Mouse (Mus musculus) embryonic facial prominence, embryonic 12.5 days (tissue): ENCODE data around the gene Cnnm2. TPM values are rescaled to one million over a fixed set of nuclear protein-coding genes. Genes with fewer than 3 reads are reported as not detected.

Experiments
- ATAC-seq: fragments of 200-750 bp; cut with Nextera tagmentation; 2 replicates; pipeline ENCODE4 v1.8.0; 2017; ENCODE audit not compliant: insufficient number of reproducible peaks, insufficient read depth, low FRiP score, low TSS enrichment
- H3K27ac ChIP-seq: fragments of 300-500 bp; sonication (generic); 2 replicates; pipeline ENCODE4 v1.5.1; 2016; ENCODE audit warnings: mild to moderate bottlenecking
- H3K27me3 ChIP-seq: fragments of 300-500 bp; sonication (generic); 2 replicates; pipeline ENCODE4 v1.6.1; 2016; ENCODE audit warnings: mild to moderate bottlenecking, moderate library complexity
- H3K36me3 ChIP-seq: fragments of 300-500 bp; sonication (generic); 2 replicates; pipeline ENCODE4 v1.6.1; 2016; ENCODE audit warnings: mild to moderate bottlenecking
- H3K4me1 ChIP-seq: fragments of 300-500 bp; sonication (generic); 2 replicates; pipeline ENCODE4 v1.6.1; 2016
- H3K4me2 ChIP-seq: fragments of 300-500 bp; sonication (generic); replicated peaks from 2 replicates; pipeline ENCODE4 v1.6.1; 2016; ENCODE audit warnings: mild to moderate bottlenecking, moderate library complexity
- H3K4me3 ChIP-seq: fragments of 300-500 bp; sonication (generic); 2 replicates; pipeline ENCODE4 v1.5.1; 2016; ENCODE audit warnings: mild to moderate bottlenecking
- H3K9ac ChIP-seq: fragments of 300-500 bp; sonication (generic); 2 replicates; pipeline ENCODE4 v1.6.1; 2016; ENCODE audit warnings: mild to moderate bottlenecking, moderate library complexity
- H3K9me3 ChIP-seq: fragments of 300-500 bp; sonication (generic); 2 replicates; pipeline ENCODE4 v1.6.1; 2016; ENCODE audit warnings: mild to moderate bottlenecking, moderate library complexity
- WGBS: fragments of 180-500 bp; shearing (Covaris S2); methylation state at CpG from one replicate; pipeline ENCODE4 v1.1.7; 2016; 5-methylcytosine and 5-hydroxymethylcytosine counted together
- polyA plus RNA-seq: library from polyadenylated mRNA; unstranded; fragments of >200 nt; fragmentation: Nextera tagmentation; extraction: Ambion mirVana; gene quantifications from 2 replicates; pipeline ENCODE4 v1.2.1, GENCODE M21; 2016

Cnnm2 gene
- polyA plus RNA-seq, 1 experiment from 2014 or later = 5.4 TPM

- H3K36me3 ChIP-seq = no peaks in the 10 kb centered on the region
- 86% methylated on average over 9 of the region's 9 CpGs for WGBS
- H3K4me2 ChIP-seq = no peak overlapping the region
- no peak overlapping the region for H3K9ac ChIP-seq
- no peaks in the 10 kb centered on the region for H3K9me3 ChIP-seq
- H3K27me3 ChIP-seq = no peaks in the 10 kb centered on the region
- H3K27ac ChIP-seq = no peak overlapping the region
- ATAC-seq = no peak
- H3K4me1 ChIP-seq = peaks cover 8% of the 10 kb centered on the region; the same call in 1 of the 2 replicates
- H3K4me3 ChIP-seq = no peak overlapping the region
Observed at GRCm38 (mm10) chr19:46802306-46802705, 40.9 kb downstream of the Cnnm2 start.

DNA sequence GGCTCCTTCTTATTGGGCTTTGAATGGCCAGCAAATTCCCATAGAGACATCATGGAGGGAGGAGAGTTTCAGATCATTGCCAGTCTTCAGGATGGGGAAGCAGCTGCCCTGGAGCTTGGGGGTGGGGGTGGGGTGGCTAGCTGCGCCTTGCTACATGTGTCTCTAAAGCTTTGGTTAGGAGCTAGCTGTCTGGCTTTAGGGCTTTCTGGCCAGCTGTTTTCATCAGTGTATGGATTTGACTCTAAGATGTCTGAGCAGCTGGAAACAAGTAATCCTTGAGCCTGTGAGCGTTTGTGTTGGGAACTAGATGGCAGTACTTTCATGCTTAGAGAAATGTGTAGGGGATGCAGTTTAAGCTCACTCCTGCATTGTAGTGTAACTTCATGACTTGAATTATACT lies 42.3 kb downstream of the Cnnm2 start:
- 29% methylated on average over 2 of the region's 2 CpGs for WGBS
- no peak for ATAC-seq

GRCm38 (mm10) chr19:46804751-46805150 lies 43.4 kb downstream of the Cnnm2 start:
- Histone ChIP-seq H3K27me3 (no peaks in the 10 kb centered on the region), H3K36me3 (no peaks in the 10 kb centered on the region), H3K4me3 (no peak overlapping the region), H3K9ac (no peak overlapping the region), H3K4me2 (no peak overlapping the region), H3K9me3 (no peaks in the 10 kb centered on the region), H3K27ac (no peak overlapping the region), H3K4me1 (peaks cover 4% of the 10 kb centered on the region; the same call in 1 of the 2 replicates)
- 93% methylated on average over 6 of the region's 6 CpGs for WGBS
- no peak for ATAC-seq

More for the DNA sequence above, 42.3 kb downstream of the Cnnm2 start:
- Histone ChIP-seq H3K27ac (no peak overlapping the region), H3K9ac (no peak overlapping the region), H3K27me3 (no peaks in the 10 kb centered on the region), H3K9me3 (no peaks in the 10 kb centered on the region), H3K4me1 (peaks cover 4% of the 10 kb centered on the region; the same call in 1 of the 2 replicates), H3K36me3 (no peaks in the 10 kb centered on the region), H3K4me2 (no peak overlapping the region), H3K4me3 (no peak overlapping the region)

- H3K27ac ChIP-seq = no peak overlapping the region
- H3K9ac ChIP-seq = no peak overlapping the region
- no peaks in the 10 kb centered on the region for H3K36me3 ChIP-seq
- ATAC-seq = no peak
- peaks cover 4% of the 10 kb centered on the region; the same call in 1 of the 2 replicates for H3K4me1 ChIP-seq
- no peaks in the 10 kb centered on the region for H3K27me3 ChIP-seq
- H3K4me3 ChIP-seq = no peak overlapping the region
- H3K4me2 ChIP-seq = no peak overlapping the region
- 62% methylated on average over 9 of the region's 9 CpGs for whole genome bisulfite sequencing
- H3K9me3 ChIP-seq = no peaks in the 10 kb centered on the region
Observed at GRCm38 (mm10) chr19:46805933-46806688, 44.7 kb downstream of the Cnnm2 start.

DNA sequence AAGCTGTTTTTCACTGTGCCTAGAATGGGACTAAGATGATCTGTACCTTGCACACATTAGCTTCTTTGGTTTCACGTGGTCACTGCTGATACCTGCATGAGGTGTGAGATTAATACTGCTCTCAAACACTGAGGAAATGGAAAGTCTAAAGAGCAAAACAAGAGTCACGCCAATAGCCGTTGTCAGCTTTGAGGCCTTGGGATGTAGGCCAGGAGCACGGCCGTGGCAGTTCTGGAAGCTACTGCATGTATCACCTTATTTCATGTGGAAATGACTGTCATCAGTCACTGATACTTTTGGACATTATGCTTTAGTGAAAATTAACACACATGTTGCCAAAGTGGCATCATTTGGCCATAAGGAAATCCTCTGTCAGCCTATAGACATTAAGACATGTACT lies 46.9 kb downstream of the Cnnm2 start:
- Histone ChIP-seq H3K27ac (no peak overlapping the region), H3K4me2 (no peak overlapping the region), H3K36me3 (no peaks in the 10 kb centered on the region), H3K27me3 (no peaks in the 10 kb centered on the region), H3K9ac (no peak overlapping the region), H3K9me3 (no peaks in the 10 kb centered on the region), H3K4me3 (no peak overlapping the region), H3K4me1 (peaks cover 4% of the 10 kb centered on the region; the same call in 1 of the 2 replicates)
- no peak for ATAC-seq
- 88% methylated on average over 5 of the region's 5 CpGs for WGBS

DNA sequence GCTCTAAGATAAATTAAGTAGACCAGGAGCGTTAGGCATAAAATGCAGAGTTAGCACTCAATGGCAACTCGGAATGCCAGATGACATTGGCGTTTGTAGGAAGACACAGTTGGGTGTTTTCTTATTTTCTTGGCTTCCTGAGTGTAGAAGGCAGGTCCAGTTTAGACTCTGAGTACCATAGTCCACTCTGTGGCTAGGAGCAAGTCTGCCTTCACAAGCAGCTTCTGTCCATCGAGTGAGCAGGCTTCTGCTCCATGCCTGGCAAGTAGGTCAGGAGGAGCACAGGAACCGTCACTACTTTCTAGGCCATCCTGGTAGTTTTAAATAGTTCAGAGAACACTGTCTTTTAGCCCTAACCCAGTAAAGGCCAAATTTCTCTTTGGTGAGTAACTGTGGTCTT lies 47.6 kb downstream of the Cnnm2 start:
- Histone ChIP-seq H3K9ac (no peak overlapping the region), H3K9me3 (no peaks in the 10 kb centered on the region), H3K27me3 (no peaks in the 10 kb centered on the region), H3K4me2 (no peak overlapping the region), H3K4me3 (no peak overlapping the region), H3K27ac (no peak overlapping the region), H3K4me1 (peaks cover 4% of the 10 kb centered on the region; the same call in 1 of the 2 replicates), H3K36me3 (no peaks in the 10 kb centered on the region)
- 92% methylated on average over 5 of the region's 5 CpGs for WGBS
- no peak for ATAC-seq

GRCm38 (mm10) chr19:46819276-46819675 lies 57.9 kb downstream of the Cnnm2 start:
- Histone ChIP-seq H3K27ac (no peak overlapping the region), H3K4me1 (no peaks in the 10 kb centered on the region), H3K9ac (no peak overlapping the region), H3K36me3 (no peaks in the 10 kb centered on the region), H3K4me3 (no peak overlapping the region), H3K27me3 (no peaks in the 10 kb centered on the region), H3K9me3 (no peaks in the 10 kb centered on the region), H3K4me2 (no peak overlapping the region)
- WGBS = 59% methylated on average over 7 of the region's 7 CpGs
- ATAC-seq = no peak

GRCm38 (mm10) chr19:46822491-46822890 lies 61.1 kb downstream of the Cnnm2 start:
- Histone ChIP-seq H3K36me3 (no peaks in the 10 kb centered on the region), H3K4me2 (no peak overlapping the region), H3K27ac (no peak overlapping the region), H3K9me3 (no peaks in the 10 kb centered on the region), H3K27me3 (no peaks in the 10 kb centered on the region), H3K4me1 (no peaks in the 10 kb centered on the region), H3K4me3 (no peak overlapping the region), H3K9ac (no peak overlapping the region)
- ATAC-seq = no peak
- WGBS = 82% methylated on average over 4 of the region's 4 CpGs

- Histone ChIP-seq H3K9ac (no peak overlapping the region), H3K4me1 (no peaks in the 10 kb centered on the region), H3K4me3 (no peak overlapping the region), H3K27me3 (no peaks in the 10 kb centered on the region), H3K36me3 (no peaks in the 10 kb centered on the region), H3K27ac (no peak overlapping the region), H3K4me2 (no peak overlapping the region), H3K9me3 (no peaks in the 10 kb centered on the region)
- ATAC-seq = no peak
- WGBS = 75% methylated on average over 5 of the region's 5 CpGs
Observed at GRCm38 (mm10) chr19:46823759-46824158, 62.4 kb downstream of the Cnnm2 start.

GRCm38 (mm10) chr19:46824867-46825266 lies 63.5 kb downstream of the Cnnm2 start:
- Histone ChIP-seq H3K4me1 (no peaks in the 10 kb centered on the region), H3K36me3 (no peaks in the 10 kb centered on the region), H3K4me3 (no peak overlapping the region), H3K9me3 (no peaks in the 10 kb centered on the region), H3K9ac (no peak overlapping the region), H3K27me3 (no peaks in the 10 kb centered on the region), H3K4me2 (no peak overlapping the region), H3K27ac (no peak overlapping the region)
- 81% methylated on average over 7 of the region's 7 CpGs for WGBS
- no peak for ATAC-seq

- no peaks in the 10 kb centered on the region for H3K4me1 ChIP-seq
- no peak overlapping the region for H3K9ac ChIP-seq
- no peaks in the 10 kb centered on the region for H3K36me3 ChIP-seq
- no peak overlapping the region for H3K27ac ChIP-seq
- H3K27me3 ChIP-seq = no peaks in the 10 kb centered on the region
- 83% methylated on average over 5 of the region's 5 CpGs for WGBS
- no peak overlapping the region for H3K4me3 ChIP-seq
- H3K9me3 ChIP-seq = no peaks in the 10 kb centered on the region
- no peak for ATAC-seq
- no peak overlapping the region for H3K4me2 ChIP-seq
Observed at GRCm38 (mm10) chr19:46827654-46828165, 66.3 kb downstream of the Cnnm2 start.

GRCm38 (mm10) chr19:46828961-46829360 lies 67.6 kb downstream of the Cnnm2 start:
- Histone ChIP-seq H3K36me3 (no peaks in the 10 kb centered on the region), H3K27me3 (no peaks in the 10 kb centered on the region), H3K27ac (no peak overlapping the region), H3K4me3 (no peak overlapping the region), H3K4me2 (no peak overlapping the region), H3K4me1 (no peaks in the 10 kb centered on the region), H3K9ac (no peak overlapping the region), H3K9me3 (no peaks in the 10 kb centered on the region)
- no peak for ATAC-seq
- WGBS = 69% methylated on average over 3 of the region's 3 CpGs
